Mouse (Mus musculus) bone marrow macrophage, adult 2 months (primary cell): ENCODE results near the gene Tuba3b. TPM values are rescaled to one million over a fixed set of nuclear protein-coding genes. Genes with fewer than 3 reads are reported as not detected.

Experiments
- H3K27ac ChIP-seq: 2 replicates; pipeline ENCODE4 v1.5.1; 2012; ENCODE audit warnings: low read depth, low read length; ENCODE audit not compliant: insufficient read depth
- H3K4me1 ChIP-seq: 2 replicates; pipeline ENCODE4 v1.6.1; 2012; ENCODE audit warnings: low read length; ENCODE audit not compliant: control insufficient read depth, insufficient read depth
- H3K4me3 ChIP-seq: 2 replicates; pipeline ENCODE4 v1.5.1; 2012; ENCODE audit warnings: mild to moderate bottlenecking, low read length, moderate library complexity; ENCODE audit not compliant: insufficient read depth
- CTCF ChIP-seq: IDR thresholded peaks from 2 replicates; pipeline ENCODE4 v1.5.1; 2012; ENCODE audit warnings: low read depth, mild to moderate bottlenecking, low read length, moderate library complexity
- POLR2A ChIP-seq: IDR thresholded peaks from 2 replicates; pipeline ENCODE4 v1.6.1; 2012; ENCODE audit warnings: mild to moderate bottlenecking, low read depth, low read length, borderline replicate concordance
- polyA plus RNA-seq: library from polyadenylated mRNA; stranded (reverse); fragments of >200 nt; gene quantifications from 2 replicates; pipeline ENCODE4 v1.2.4, GENCODE M21; 2012; ENCODE audit not compliant: missing spikeins, insufficient read depth, insufficient read length

Tuba3b gene
- polyA plus RNA-seq, 1 experiment: 0.31 TPM

GRCm38 (mm10) chr6:145660943-145661342 is 45.4 kb downstream of the Tuba3b start:
- Histone ChIP-seq H3K27ac (no peak overlapping the region), H3K4me3 (no peak overlapping the region), H3K4me1 (peaks cover 10% of the 10 kb centered on the region)
- TF ChIP-seq POLR2A (no peak), CTCF (no peak)

GRCm38 (mm10) chr6:145664208-145664607 is 48.7 kb downstream of the Tuba3b start:
- peaks cover 12% of the 10 kb centered on the region for H3K4me1 ChIP-seq
- no peak for TF ChIP-seq CTCF
- no peak for TF ChIP-seq POLR2A
- H3K27ac ChIP-seq: no peak overlapping the region
- H3K4me3 ChIP-seq: no peak overlapping the region

GRCm38 (mm10) chr6:145665751-145666150 is 50.2 kb downstream of the Tuba3b start:
- Histone ChIP-seq H3K4me3 (no peak overlapping the region), H3K4me1 (peaks cover 11% of the 10 kb centered on the region), H3K27ac (no peak overlapping the region)
- no peak for TF ChIP-seq CTCF
- no peak for TF ChIP-seq POLR2A

GRCm38 (mm10) chr6:145667654-145668053 is 52.1 kb downstream of the Tuba3b start:
- peaks cover 8% of the 10 kb centered on the region for H3K4me1 ChIP-seq
- H3K4me3 ChIP-seq: no peak overlapping the region
- no peak overlapping the region for H3K27ac ChIP-seq
- TF ChIP-seq CTCF (no peak), POLR2A (no peak)

- no peak overlapping the region for H3K4me3 ChIP-seq
- H3K4me1 ChIP-seq: peaks cover 2% of the 10 kb centered on the region; the same call in 1 of the 2 replicates
- TF ChIP-seq CTCF (no peak), POLR2A (no peak)
- no peak overlapping the region for H3K27ac ChIP-seq
These were observed 54.1 kb downstream of the Tuba3b start for GRCm38 (mm10) chr6:145669596-145670071.

Other genes starting within 250 kb of the Tuba3b start
- gene Lmntd1, start 1.4 kb upstream of the Tuba3b start, polyA plus RNA-seq: not detected in 2 replicates
- 5.7 and 5.8 TPM in 2 replicates for gene Rassf8, start 131.0 kb downstream of the Tuba3b start, polyA plus RNA-seq
- 40.5 and 50.0 TPM in 2 replicates for gene Bhlhe41, start 249.8 kb downstream of the Tuba3b start, polyA plus RNA-seq